Mouse (Mus musculus) T-cell, adult 2 months (primary cell): ENCODE results near the gene Braf.
"Not testable (repeated sequence)": the region's sequence is repeated elsewhere in the genome, so short reads cannot be mapped to it uniquely, and the experiment has no call there.

Experiments
- DNase-seq: peaks from one replicate; pipeline ENCODE4 v3.0.0; 2022; ENCODE audit warnings: low spot score

Gene Braf

GRCm38 (mm10) chr6:39724866-39725711 lies at the start of gene Braf:
TSS of gene Braf (minus strand) at chr6:39725463.
- DNase-seq = peak; percentile 84

GRCm38 (mm10) chr6:39775029-39775428 lies 49.8 kb upstream of the Braf start:
- no peak for DNase-seq

GRCm38 (mm10) chr6:39757229-39757628 lies 32.0 kb upstream of the Braf start:
- DNase-seq = no peak

GRCm38 (mm10) chr6:39749881-39750280 lies 24.6 kb upstream of the Braf start:
- no peak for DNase-seq

- DNase-seq = no peak
Measured at GRCm38 (mm10) chr6:39747094-39747493, 21.8 kb upstream of the Braf start.

GRCm38 (mm10) chr6:39745456-39745855 lies 20.2 kb upstream of the Braf start:
- no peak for DNase-seq

- DNase-seq = not testable (repeated sequence)
Measured at GRCm38 (mm10) chr6:39739698-39740097, 14.4 kb upstream of the Braf start.

- no peak for DNase-seq
Measured at GRCm38 (mm10) chr6:39728095-39728494, 2.8 kb upstream of the Braf start.

GRCm38 (mm10) chr6:39726149-39726548 lies 886 bp upstream of the Braf start:
- DNase-seq = no peak

- DNase-seq = no peak
Measured at GRCm38 (mm10) chr6:39724542-39724865, 759 bp downstream of the Braf start.

GRCm38 (mm10) chr6:39724071-39724470 lies 1.2 kb downstream of the Braf start:
- no peak for DNase-seq

- no peak for DNase-seq
Measured at GRCm38 (mm10) chr6:39718567-39718966, 6.7 kb downstream of the Braf start.

- no peak for DNase-seq
Measured at GRCm38 (mm10) chr6:39717049-39717448, 8.2 kb downstream of the Braf start.

- no peak for DNase-seq
Measured at GRCm38 (mm10) chr6:39714341-39714740, 10.9 kb downstream of the Braf start.

GRCm38 (mm10) chr6:39713399-39713798 lies 11.9 kb downstream of the Braf start:
- no peak for DNase-seq

GRCm38 (mm10) chr6:39705625-39706024 lies 19.6 kb downstream of the Braf start:
- no peak for DNase-seq

- no peak for DNase-seq
Measured at GRCm38 (mm10) chr6:39693126-39693525, 32.1 kb downstream of the Braf start.

GRCm38 (mm10) chr6:39686839-39687238 lies 38.4 kb downstream of the Braf start:
- not testable (repeated sequence) for DNase-seq

- DNase-seq = no peak
Measured at GRCm38 (mm10) chr6:39681795-39682194, 43.5 kb downstream of the Braf start.

- DNase-seq = no peak
Measured at GRCm38 (mm10) chr6:39680524-39680923, 44.7 kb downstream of the Braf start.

GRCm38 (mm10) chr6:39678241-39678640 lies 47.0 kb downstream of the Braf start:
- DNase-seq = no peak

- DNase-seq = no peak
Measured at GRCm38 (mm10) chr6:39675081-39675480, 50.2 kb downstream of the Braf start.

- DNase-seq = no peak
Measured at GRCm38 (mm10) chr6:39611296-39611695, 114.0 kb downstream of the Braf start.

- DNase-seq = no peak
Measured at GRCm38 (mm10) chr6:39610207-39610606, 115.1 kb downstream of the Braf start.
